Mouse (Mus musculus): ENCODE measurements at regions not wholly inside any gene's neighbourhood (a gene's known extent, or its start where the extent isn't known, plus 50 kb on each side); places are given as distances from the start of the nearest gene placed in this dataset.

DNA sequence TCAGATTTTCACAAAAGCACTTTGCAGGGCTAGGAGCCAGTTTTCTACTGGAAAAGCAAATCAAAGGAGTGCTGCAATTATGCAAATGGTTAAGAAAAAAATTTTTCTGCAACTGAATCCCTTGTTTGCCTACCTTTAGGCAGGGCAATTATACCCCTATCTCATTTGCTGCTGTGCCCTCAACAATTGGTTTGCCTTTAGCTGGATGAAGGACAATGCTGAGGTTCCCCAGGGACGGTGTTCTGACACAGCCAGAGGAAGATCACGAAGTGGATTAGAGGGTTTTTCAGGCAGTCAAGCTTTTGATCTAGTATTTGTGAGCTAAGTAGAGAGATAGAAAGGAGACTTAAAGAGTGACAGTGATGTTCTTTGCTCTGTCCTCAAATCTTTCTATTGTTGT, 72.6 kb upstream of the Cerkl start:
- TF ChIP-seq CTCF (IDR thresholded peaks at IDR 0.05; ENCODE audit: borderline replicate concordance, insufficient read depth, low read depth, low read length) = no peak
- TF ChIP-seq POLR2A (IDR thresholded peaks at IDR 0.05; ENCODE audit: borderline replicate concordance, insufficient read depth, low read length) = no peak
